Mouse (Mus musculus): ENCODE data around the gene Blmh. TPM values are rescaled to one million over a fixed set of nuclear protein-coding genes. Genes with fewer than 3 reads are reported as not detected.

Blmh gene
- 10 to 100 TPM; 52.3 to 52.4 TPM for total RNA-seq (2021)

GRCm38 (mm10) chr11:76924759-76925236 lies at the start of gene Blmh:
TSS of gene Blmh (plus strand) at chr11:76924809.
- no peak for DNase-seq

DNA sequence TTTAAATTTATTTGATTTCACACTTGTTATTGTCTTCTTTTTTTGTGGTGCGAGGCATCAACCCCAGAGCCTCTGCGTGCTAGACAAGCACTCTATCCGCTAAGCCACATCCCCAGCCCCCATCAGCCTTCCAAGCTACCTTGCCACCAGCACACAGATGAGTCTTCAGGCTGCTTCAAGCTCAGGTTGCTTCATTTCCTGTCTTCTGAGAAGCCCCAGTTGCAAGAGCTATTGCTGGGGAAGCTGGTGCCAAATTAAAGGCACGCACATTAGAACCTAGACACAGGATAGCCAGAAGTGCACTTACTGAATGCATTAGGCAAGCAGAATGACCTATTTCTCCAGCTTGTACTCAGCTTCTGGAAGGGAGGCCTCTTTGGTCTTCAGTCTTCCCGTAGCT lies 44.8 kb upstream of the Blmh start:
- DNase-seq, result no peak

DNA sequence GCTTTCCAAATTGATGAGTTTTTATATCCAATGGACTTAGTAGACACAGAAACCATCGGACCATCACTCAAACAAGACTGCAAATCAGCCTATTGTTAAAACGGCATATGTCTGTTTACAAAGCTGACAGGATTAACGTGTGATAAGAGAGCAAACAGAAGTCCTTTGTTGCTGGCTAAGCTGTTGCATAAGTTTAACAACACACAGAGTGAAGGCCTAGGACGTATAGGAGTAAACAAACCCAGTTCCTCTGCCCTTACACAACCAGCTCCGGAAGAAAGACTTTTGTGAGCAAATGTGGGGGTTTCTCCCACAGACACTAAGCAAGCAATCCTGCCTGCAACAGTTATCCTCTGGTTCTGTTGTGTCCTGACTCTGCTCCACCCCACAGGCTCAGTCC lies 40.2 kb upstream of the Blmh start:
- no peak for DNase-seq

GRCm38 (mm10) chr11:76889339-76890164 lies 35.1 kb upstream of the Blmh start:
- no peak for DNase-seq

DNA sequence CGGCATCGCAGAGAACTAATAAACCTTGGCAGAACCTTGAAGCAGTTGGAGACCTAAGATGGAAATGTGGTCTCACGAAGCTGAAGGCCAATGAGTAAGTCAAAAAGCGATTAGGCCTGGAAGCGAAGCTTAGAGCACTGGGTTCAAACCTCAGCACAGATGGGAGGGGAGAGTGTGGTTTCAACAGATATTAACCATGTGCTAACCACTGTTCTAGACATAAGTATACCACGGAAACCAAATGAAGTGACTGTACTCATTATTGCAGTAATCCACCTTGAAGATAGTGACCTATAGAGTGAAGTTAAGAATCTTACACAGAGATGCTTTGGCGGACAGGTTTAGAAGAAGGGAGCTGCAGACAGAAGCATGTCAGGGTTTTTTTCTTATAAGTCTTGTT lies 33.4 kb upstream of the Blmh start:
- no peak for DNase-seq

- DNase-seq, result no peak
Observed at GRCm38 (mm10) chr11:76891738-76892349, 32.8 kb upstream of the Blmh start.

- no peak for DNase-seq
Observed at GRCm38 (mm10) chr11:76892972-76893371, 31.6 kb upstream of the Blmh start.

DNA sequence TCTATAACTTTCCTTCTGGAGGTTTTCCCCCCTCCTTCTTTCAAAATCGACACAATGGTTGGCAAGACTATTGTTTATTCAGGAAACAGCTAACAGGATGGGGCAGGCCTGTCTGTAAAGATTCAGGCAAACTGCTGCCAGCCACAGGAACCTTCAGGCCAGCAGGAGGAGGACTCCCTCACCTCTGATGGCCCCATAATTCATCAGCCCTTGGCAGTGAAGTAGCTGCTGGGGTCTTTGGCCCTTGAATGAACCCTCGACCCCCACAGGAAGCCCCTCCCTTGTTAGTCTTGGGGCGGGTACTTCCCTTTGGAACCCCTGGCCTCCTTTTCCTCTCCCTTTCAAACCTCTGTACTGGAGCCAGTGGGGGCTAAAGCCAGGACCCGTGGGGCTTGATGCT lies 31.0 kb upstream of the Blmh start:
- DNase-seq, result no peak

DNA sequence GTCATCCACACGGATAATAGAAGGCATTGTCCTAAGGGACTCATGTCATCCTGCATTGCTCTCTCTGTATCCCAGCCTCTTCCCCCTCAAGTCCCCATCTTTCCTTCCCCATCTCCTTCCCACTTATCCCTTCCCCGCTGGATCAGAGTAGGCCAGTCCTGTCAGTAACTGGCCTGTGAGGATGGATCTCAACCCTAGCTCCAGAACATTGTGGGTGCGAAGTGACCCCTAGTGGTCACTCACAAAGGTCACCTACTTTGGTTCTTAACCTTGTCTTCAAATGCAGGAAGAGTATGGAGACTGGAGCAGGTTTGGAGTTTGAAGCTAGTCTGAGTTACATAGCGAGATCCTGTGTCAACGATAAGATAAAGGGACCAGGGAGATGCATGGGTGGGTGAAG lies 30.4 kb upstream of the Blmh start:
- DNase-seq, result peak; percentile 14 to 36

- DNase-seq, result no peak
Observed at GRCm38 (mm10) chr11:76896360-76896759, 28.2 kb upstream of the Blmh start.

DNA sequence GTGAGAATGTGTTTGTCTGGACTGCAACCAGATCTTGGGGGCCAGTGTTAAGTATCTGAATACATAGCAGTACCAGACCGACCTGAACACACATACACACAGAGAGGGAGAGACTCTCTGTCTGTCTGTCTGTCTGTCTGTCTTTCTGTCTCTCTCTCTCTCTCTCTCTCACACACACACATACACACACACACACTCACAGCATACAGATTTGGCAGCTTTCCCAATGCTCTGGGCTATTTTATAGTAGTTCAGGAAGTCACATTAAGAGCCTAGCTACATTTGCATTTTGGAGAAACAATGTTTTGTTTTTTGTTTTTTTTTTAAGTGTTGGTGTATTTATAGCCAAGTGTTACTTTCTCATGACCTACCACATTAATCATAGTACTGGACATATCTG lies 27.5 kb upstream of the Blmh start:
- no peak for DNase-seq

DNA sequence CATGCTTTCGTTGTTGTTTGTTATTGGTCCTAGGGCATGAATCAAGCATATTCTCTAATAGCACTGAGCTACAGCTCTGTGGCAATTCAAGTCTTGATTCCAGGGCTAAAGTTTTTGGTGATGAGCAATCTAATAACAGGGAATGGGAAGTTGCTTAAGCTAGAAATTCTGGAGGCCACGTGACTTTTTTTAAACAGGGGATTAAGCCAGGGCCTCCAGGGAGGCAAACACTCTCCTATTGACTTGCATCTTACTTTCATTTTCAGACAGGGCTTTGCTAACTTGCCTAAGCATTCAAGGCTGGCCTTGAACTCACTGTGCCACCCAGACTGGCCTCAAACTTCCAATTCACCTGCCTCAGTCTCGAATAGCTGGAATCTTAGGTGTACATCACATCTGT lies 26.7 kb upstream of the Blmh start:
- no peak for DNase-seq

- no peak for DNase-seq
Observed at GRCm38 (mm10) chr11:76898751-76899150, 25.9 kb upstream of the Blmh start.

- DNase-seq, result no peak
Observed at GRCm38 (mm10) chr11:76899758-76900738, 24.6 kb upstream of the Blmh start.

DNA sequence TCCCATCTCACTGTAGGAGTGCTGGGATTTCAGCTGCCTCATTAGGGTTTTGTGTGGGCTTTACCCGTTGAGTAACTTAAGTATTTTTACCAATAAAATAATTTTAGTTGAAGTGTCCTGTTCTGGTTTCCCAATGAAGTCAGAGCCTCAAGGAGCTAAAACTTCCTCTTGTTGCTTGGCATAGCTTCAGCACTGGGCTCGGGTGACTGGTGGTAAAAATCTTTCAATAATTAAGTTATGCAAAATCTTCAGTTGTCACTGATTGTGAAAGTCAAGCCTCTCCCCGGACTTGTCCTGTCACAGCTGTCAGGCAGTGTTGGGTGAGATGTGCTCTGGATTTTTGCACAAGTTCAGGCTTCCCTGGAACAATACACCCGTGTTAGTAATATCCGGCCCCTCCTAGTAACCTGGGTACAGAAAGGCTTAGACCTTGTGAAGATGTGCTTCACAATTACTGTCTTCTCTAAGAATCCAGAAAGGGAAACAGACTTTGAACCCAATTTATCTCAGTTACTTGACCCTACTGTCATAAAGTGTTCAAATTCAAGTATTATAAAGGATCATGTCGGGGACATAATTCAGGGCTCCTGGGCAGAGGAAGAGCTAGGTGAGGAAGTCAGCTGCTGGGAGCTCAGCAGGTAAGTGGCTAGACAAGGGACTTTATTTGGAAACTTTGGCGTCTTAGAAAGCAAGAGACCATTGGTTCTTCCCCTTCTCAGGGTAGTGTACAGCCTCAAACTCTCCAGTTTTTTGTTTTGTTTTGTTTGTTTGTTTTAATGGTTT lies 22.8 kb upstream of the Blmh start, which contains the start of gene Tmigd1:
Tmigd1 (plus strand) TSS at position 581 of the 783 bp plus-strand sequence.
- DNase-seq, result no peak

DNA sequence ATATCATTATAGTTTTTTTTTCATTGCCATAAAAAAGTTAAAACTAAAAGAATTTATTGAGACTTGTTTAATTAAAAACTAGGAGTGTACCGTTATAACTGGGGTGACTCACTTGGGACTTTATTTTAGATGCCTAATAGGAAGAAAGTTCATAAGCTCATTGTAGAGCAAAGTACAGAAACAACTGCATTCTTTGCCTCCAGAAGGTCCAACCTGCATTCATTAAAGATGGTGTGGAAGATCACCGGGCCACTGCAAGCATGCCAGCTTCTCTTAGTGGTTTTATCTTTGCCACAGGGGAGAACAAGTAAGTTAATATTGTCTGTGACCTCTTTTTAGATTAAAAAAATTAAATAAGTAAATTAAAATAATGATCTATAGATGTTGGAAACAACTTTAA lies 20.3 kb upstream of the Blmh start:
- no peak for DNase-seq

GRCm38 (mm10) chr11:76908651-76909050 lies 16.0 kb upstream of the Blmh start:
- DNase-seq, result no peak

- peak; percentile 22 to 32 for DNase-seq
Observed at GRCm38 (mm10) chr11:76911325-76912054, 13.1 kb upstream of the Blmh start.

GRCm38 (mm10) chr11:76912055-76912395 lies 12.6 kb upstream of the Blmh start:
- DNase-seq, result peak; percentile 54 to 59

DNA sequence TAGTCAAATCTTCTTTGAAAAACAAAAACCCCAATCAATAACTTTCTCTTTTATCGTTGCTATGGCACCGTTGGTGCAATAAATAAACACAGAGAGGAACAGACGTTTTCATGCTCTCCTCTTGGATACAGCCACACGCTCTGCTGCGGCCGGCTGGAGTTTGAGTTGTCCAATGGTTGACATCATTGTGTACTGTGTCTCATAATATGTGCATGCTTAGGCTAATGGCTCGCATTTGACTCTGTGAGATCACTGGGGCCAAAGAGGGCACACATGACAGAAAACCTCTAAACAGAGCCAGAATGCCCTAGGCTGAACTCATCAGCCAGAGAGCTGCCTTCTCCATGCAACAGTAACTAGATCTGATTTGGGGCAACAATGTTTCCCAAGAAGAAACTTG lies 10.2 kb upstream of the Blmh start:
- peak in 1 of 2 experiments; percentile 41 for DNase-seq

GRCm38 (mm10) chr11:76916539-76917229 lies 7.9 kb upstream of the Blmh start:
- no peak for DNase-seq
